Mouse (Mus musculus) bone marrow, adult 2 months (tissue): ENCODE results near the gene Dennd2a.

Source experiments
- CTCF ChIP-seq: fragments of 200-500 bp; IDR thresholded peaks from 2 replicates; pipeline ENCODE4 v1.5.1; 2011; ENCODE audit warnings: low read length, control low read depth; ENCODE audit not compliant: control insufficient read depth, insufficient read depth
- POLR2A ChIP-seq: fragments of 200-500 bp; IDR thresholded peaks from 2 replicates; pipeline ENCODE4 v1.6.1; 2011; ENCODE audit warnings: low read depth, mild to moderate bottlenecking, control low read depth, low read length, borderline replicate concordance; ENCODE audit not compliant: control insufficient read depth

- TF ChIP-seq POLR2A: no peak
- TF ChIP-seq CTCF: no peak
Measured at GRCm38 (mm10) chr6:39527811-39528210, 29.9 kb downstream of the Dennd2a start.
